Mouse (Mus musculus) forebrain, embryonic 14.5 days (tissue): Measurements from ENCODE around the gene Urb1. TPM values are rescaled to one million over a fixed set of nuclear protein-coding genes. Genes with fewer than 3 reads are reported as not detected.

ENCODE experiments used
- ATAC-seq: fragments of 200-750 bp; cut with Nextera tagmentation; 2 replicates; pipeline ENCODE4 v1.8.0; 2017; ENCODE audit warnings: mild to moderate bottlenecking, moderate library complexity
- DNase-seq: peaks from one replicate; pipeline ENCODE4 v3.0.0-alpha.2; 2015; ENCODE audit warnings: low spot score
- H3K27ac ChIP-seq: fragments of 300-500 bp; sonication (generic); 2 replicates; pipeline ENCODE4 v1.5.1; 2014; ENCODE audit warnings: low read depth, mild to moderate bottlenecking, control low read depth, low read length, moderate library complexity
- H3K27me3 ChIP-seq: fragments of 300-500 bp; sonication (generic); replicated peaks from 2 replicates; pipeline ENCODE4 v1.6.1; 2014; ENCODE audit warnings: low read length, control low read depth, mixed read lengths; ENCODE audit not compliant: control insufficient read depth, insufficient read depth
- H3K36me3 ChIP-seq: fragments of 300-500 bp; sonication (generic); 2 replicates; pipeline ENCODE4 v1.6.1; 2014; ENCODE audit warnings: low read length, control low read depth; ENCODE audit not compliant: control insufficient read depth, insufficient read depth
- H3K4me1 ChIP-seq: fragments of 300-500 bp; sonication (generic); 2 replicates; pipeline ENCODE4 v1.6.1; 2014; ENCODE audit warnings: antibody characterized with exemption, low read length, control low read depth; ENCODE audit not compliant: control insufficient read depth, insufficient read depth
- H3K4me2 ChIP-seq: fragments of 300-500 bp; sonication (generic); 2 replicates; pipeline ENCODE4 v1.6.1; 2014; ENCODE audit warnings: mild to moderate bottlenecking, control low read depth, low read length
- H3K4me3 ChIP-seq: fragments of 300-500 bp; sonication (generic); 2 replicates; pipeline ENCODE4 v1.5.1; 2014; ENCODE audit warnings: low read depth, low read length, control low read depth
- H3K9ac ChIP-seq: fragments of 300-500 bp; sonication (generic); 2 replicates; pipeline ENCODE4 v1.6.1; 2014; ENCODE audit warnings: mild to moderate bottlenecking, low read length, control low read depth, moderate library complexity
- H3K9me3 ChIP-seq: fragments of 300-500 bp; sonication (generic); replicated peaks from 2 replicates; pipeline ENCODE4 v1.6.1; 2016; ENCODE audit warnings: low read length, control low read depth, mixed read lengths; ENCODE audit not compliant: control insufficient read depth
- WGBS: fragments of 180-500 bp; shearing (Covaris S2); extraction: QIAGEN DNeasy Blood & Tissue Kit; methylation state at CpG from one replicate; pipeline ENCODE4 v1.1.7; 2014; 5-methylcytosine and 5-hydroxymethylcytosine counted together
- polyA plus RNA-seq: library from polyadenylated mRNA; unstranded; fragments of >200 nt; fragmentation: Nextera tagmentation; extraction: Ambion mirVana; gene quantifications from 2 replicates; pipeline ENCODE4 v1.2.1, GENCODE M21; 2014

Urb1 gene
- polyA plus RNA-seq, 1 experiment from 2014 or later: 7.0 TPM

- Histone ChIP-seq H3K36me3 (no peaks in the 10 kb centered on the region), H3K4me1 (peaks cover 17% of the 10 kb centered on the region), H3K9me3 (no peaks in the 10 kb centered on the region), H3K27me3 (no peaks in the 10 kb centered on the region), H3K9ac (no peak overlapping the region), H3K4me3 (no peak overlapping the region), H3K27ac (no peak overlapping the region), H3K4me2 (no peak overlapping the region)
- ATAC-seq (no peak), DNase-seq (no peak)
- 59% methylated on average over 3 of the region's 3 CpGs for WGBS
These were observed 103.9 kb downstream of the Urb1 start for GRCm38 (mm10) chr16:90706279-90706678.

GRCm38 (mm10) chr16:90704161-90704825 lies 105.9 kb downstream of the Urb1 start:
- Histone ChIP-seq H3K9ac (no peak overlapping the region), H3K4me3 (no peak overlapping the region), H3K36me3 (no peaks in the 10 kb centered on the region), H3K27ac (no peak overlapping the region), H3K27me3 (no peaks in the 10 kb centered on the region), H3K4me2 (no peak overlapping the region), H3K9me3 (no peaks in the 10 kb centered on the region), H3K4me1 (peaks cover 5% of the 10 kb centered on the region; the same call in 1 of the 2 replicates)
- 92% methylated on average over 13 of the region's 13 CpGs for WGBS
- ATAC-seq: no peak
- DNase-seq: no peak

- H3K4me2 ChIP-seq: no peak overlapping the region
- H3K27ac ChIP-seq: no peak overlapping the region
- H3K9ac ChIP-seq: no peak overlapping the region
- H3K27me3 ChIP-seq: no peaks in the 10 kb centered on the region
- H3K9me3 ChIP-seq: no peaks in the 10 kb centered on the region
- no peak for DNase-seq
- no peak for ATAC-seq
- 51% methylated on average over 1 of the region's 1 CpGs for WGBS
- no peak overlapping the region for H3K4me3 ChIP-seq
- H3K36me3 ChIP-seq: no peaks in the 10 kb centered on the region
- no peaks in the 10 kb centered on the region for H3K4me1 ChIP-seq
These were observed 106.6 kb downstream of the Urb1 start for GRCm38 (mm10) chr16:90703646-90704045.

GRCm38 (mm10) chr16:90701541-90701940 lies 108.7 kb downstream of the Urb1 start:
- Histone ChIP-seq H3K4me2 (no peak overlapping the region), H3K4me1 (no peaks in the 10 kb centered on the region), H3K9me3 (no peaks in the 10 kb centered on the region), H3K9ac (no peak overlapping the region), H3K36me3 (no peaks in the 10 kb centered on the region), H3K4me3 (no peak overlapping the region), H3K27me3 (no peaks in the 10 kb centered on the region), H3K27ac (no peak overlapping the region)
- ATAC-seq (no peak), DNase-seq (no peak)
- 89% methylated on average over 2 of the region's 2 CpGs for WGBS

Other genes starting within 250 kb of the Urb1 start
- 56.5 and 57.8 TPM in 2 replicates for gene Mis18a, start 83.0 kb downstream of the Urb1 start, polyA plus RNA-seq
- gene Mrap, start 72.2 kb downstream of the Urb1 start, polyA plus RNA-seq: 0.23 TPM in 1 of 2 replicates, not detected in the other
- gene Eva1c, start 16.3 kb upstream of the Urb1 start, polyA plus RNA-seq: 6.1 and 6.4 TPM in 2 replicates
- 49.0 and 60.0 TPM in 2 replicates for gene Cfap298, start 124.7 kb upstream of the Urb1 start, polyA plus RNA-seq
- 29.7 and 44.4 TPM in 2 replicates for gene Synj1, start 200.9 kb upstream of the Urb1 start, polyA plus RNA-seq
- gene Paxbp1, start 234.1 kb upstream of the Urb1 start, polyA plus RNA-seq: 48.1 and 71.6 TPM in 2 replicates